ENCODE assay signal across 15 mouse cellular contexts in the genomic region with DNA sequence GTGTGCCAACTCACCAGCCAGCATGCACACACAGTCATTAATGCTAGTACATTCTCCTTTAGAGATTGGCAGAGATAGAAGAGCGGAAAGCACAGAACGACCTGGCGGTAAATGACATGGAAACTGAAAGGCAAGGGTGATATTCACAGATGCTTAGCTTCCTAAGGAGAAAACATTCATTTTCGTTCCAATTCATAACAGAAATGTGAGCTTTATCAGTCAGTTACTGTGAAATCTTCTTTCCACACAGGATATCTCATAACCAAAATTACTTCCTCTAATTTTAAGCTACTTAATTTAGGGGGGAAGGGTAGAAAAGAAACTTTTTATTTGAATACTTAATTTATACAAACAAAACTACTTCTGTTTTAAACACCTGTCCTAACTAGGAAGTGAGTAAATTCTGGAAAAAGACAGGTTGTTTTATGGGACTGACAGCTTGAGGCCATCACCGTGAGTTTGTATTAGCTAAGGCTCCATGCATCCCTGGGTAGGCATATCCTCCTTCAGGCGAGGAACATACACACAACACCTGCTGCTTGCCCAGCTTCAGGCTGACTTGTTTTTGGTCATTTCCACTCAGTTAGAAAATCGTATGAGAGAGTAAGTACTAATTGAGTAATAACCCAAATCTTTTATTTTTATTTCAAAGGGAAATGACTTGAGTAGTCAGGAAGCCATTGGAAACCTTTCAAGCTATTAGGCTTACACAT.
"Had no signal": no experiment of that assay in that cellular context is flagged by ENCODE, and none has a peak within 500 bp of the region (broad histone marks: within the 10 kb centered on the region; RNA-seq: fewer than 3 reads in every experiment).

No protein-coding gene starts in this region.

- H3K36me3 ChIP-seq: limb, embryonic 10.5 days; midbrain, embryonic 13.5 days; neural tube, embryonic 15.5 days had no signal

- H3K4me2 ChIP-seq: liver, embryonic 11.5 days; lung, embryonic 14.5 days; midbrain, embryonic 13.5 days; neural tube, embryonic 15.5 days had no signal

- H3K9ac ChIP-seq: lung, embryonic 14.5 days; midbrain, embryonic 13.5 days; neural tube, embryonic 15.5 days had no signal

- DNase-seq: kidney, postnatal 36 days; lung, embryonic 14.5 days; lung, postnatal 10 days; lung, postnatal 4 days; right cerebral cortex, adult 18-20 months; right cerebral cortex, postnatal 25 days; thymus, adult 18-20 months; thymus, postnatal 14 days had no signal

- H3K27ac ChIP-seq: kidney, postnatal 0 days; limb, embryonic 10.5 days; midbrain, embryonic 13.5 days; neural tube, embryonic 15.5 days; stomach, postnatal 0 days had no signal

- H3K4me3 ChIP-seq: limb, embryonic 10.5 days; midbrain, embryonic 13.5 days; myocyte; neural tube, embryonic 15.5 days had no signal

- H3K4me1 ChIP-seq: midbrain, embryonic 13.5 days; neural tube, embryonic 15.5 days had no signal

- H3K27me3 ChIP-seq: midbrain, embryonic 13.5 days; neural tube, embryonic 15.5 days had no signal

- ATAC-seq: midbrain, embryonic 13.5 days had no signal

- H3K9me3 ChIP-seq: limb, embryonic 10.5 days; midbrain, embryonic 13.5 days; neural tube, embryonic 15.5 days had no signal
